Mouse (Mus musculus): ENCODE data around the gene Bag6.

The Bag6 gene

DNA sequence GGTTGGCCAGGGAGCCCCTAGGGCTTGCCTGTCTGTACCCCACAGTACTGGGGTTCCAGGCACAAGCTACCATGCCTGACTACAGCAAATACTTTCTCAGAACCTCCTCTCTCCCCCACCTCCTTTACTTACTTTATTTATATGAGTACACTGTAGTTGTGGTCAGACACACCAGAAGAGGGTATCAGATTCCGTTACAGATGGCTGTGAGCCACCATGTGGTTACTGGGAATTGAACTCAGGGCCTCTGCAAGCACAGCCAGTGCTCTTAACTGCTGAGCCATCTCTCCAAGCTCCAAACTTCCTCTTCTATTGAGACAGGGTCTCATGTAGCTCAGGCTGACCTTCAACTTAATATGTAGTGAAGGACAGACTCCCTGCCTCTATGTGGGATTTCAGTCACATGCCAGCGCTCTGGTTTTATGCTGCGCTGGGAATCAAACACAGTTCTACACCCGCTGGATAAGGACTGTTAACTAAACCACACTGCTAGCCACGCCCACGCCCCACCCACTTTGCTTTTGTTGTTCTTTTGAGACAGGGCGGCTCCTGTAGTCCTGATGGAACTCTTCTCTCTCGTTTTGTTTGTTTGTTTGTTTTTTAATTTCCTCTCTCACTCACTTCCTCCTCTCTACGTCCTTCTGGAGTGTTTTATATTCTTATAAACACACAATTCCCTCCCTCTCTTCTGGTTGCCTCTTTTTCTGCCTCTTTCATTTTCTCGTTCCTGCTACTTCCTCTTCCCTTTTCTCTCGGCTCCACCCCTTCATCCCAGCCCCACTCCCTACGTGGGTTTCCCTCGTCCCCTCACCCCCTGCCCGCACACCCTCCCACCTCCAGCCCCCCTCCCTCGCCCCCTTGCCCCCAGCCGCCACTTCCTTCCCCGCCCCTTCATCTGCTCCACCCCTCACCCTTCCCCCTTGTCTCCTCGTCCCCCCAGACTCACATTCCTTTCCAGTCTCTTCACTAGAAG lies 50.9 kb downstream of the Bag6 start:
- ChIA-PET CTCF (interaction anchor here (0.6 to 2.4 kb wide), 9 partner anchors 7 to 132 kb away, joined by 3 to 11 read pairs (median 4); no protein-coding TSS in a partner anchor), POLR2A (interaction anchor here in 3 of 4 experiments (0.5 to 4.9 kb wide), 11 partner anchors 17 to 255 kb away, joined by 3 to 27 read pairs (median 3); partner anchors contain the start of genes Ddx39b (in 2 of the 3), Csnk2b (in 1 of the 3), Gpank1 (in 1 of the 3) and Hspa1a (in 1 of the 3))

DNA sequence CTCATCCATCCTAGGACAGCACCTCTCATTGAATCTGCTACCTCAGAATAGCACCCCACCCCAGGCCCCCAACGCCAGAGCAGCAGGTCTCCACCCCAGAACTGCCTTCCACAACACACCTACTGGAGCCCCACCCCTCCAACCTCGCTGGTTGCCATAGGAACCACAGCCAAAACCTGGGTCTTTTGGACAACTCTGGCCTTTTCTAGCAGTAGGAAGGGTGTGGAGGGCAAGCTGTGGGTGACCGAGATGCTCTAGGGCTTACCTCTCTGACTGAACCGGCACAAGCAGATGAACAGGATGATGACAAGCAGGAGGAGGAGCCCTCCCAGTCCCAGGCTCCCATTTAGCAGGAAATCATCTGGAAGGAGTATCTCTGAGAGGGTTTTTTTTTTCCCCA lies 51.7 kb downstream of the Bag6 start:
- ChIA-PET CTCF (interaction anchor here in 3 of 4 experiments (0.6 to 1.5 kb wide), 3 partner anchors 8 to 45 kb away, joined by 3 to 8 read pairs (median 4); no protein-coding TSS in a partner anchor), POLR2A (interaction anchor here in 3 of 4 experiments (0.8 to 4.9 kb wide), 5 partner anchors 47 to 59 kb away, joined by 3 to 27 read pairs (median 4); partner anchors contain the start of genes Ddx39b (in 2 of the 3), Atp6v1g2 (in 1 of the 3) and Nfkbil1 (in 1 of the 3))

GRCm38 (mm10) chr17:35187345-35187744 lies 52.4 kb downstream of the Bag6 start:
- CTCF ChIA-PET: interaction anchor here in 2 of 4 experiments (0.6 to 1.5 kb wide), 2 partner anchors 19 to 44 kb away, joined by 4 to 8 read pairs; no protein-coding TSS in a partner anchor
- POLR2A ChIA-PET: interaction anchor here in 3 of 4 experiments (0.8 to 4.9 kb wide), 5 partner anchors 20 to 55 kb away, joined by 3 to 27 read pairs (median 4); partner anchors contain the start of genes Ddx39b (in 2 of the 3), Atp6v1g2 (in 1 of the 3) and Nfkbil1 (in 1 of the 3)

GRCm38 (mm10) chr17:35187959-35188610 lies 53.1 kb downstream of the Bag6 start, which contains the start of gene Lst1:
Gene Lst1, minus strand, starts transcription at chr17:35188439.
- ChIA-PET POLR2A (interaction anchor here in 3 of 4 experiments (0.6 to 4.9 kb wide), 7 partner anchors 19 to 236 kb away, joined by 3 to 27 read pairs (median 3); partner anchors contain the start of genes Atp6v1g2 (in 1 of the 3) and Ddx39b (in 1 of the 3)), CTCF (interaction anchor here in 2 of 4 experiments (0.9 to 2.8 kb wide), 7 partner anchors 19 to 67 kb away, joined by 4 to 8 read pairs (median 5); no protein-coding TSS in a partner anchor)

GRCm38 (mm10) chr17:35189186-35189585 lies 54.2 kb downstream of the Bag6 start:
- CTCF ChIA-PET: interaction anchor here in 3 of 4 experiments (0.6 to 2.8 kb wide), 11 partner anchors 11 to 66 kb away, joined by 4 to 8 read pairs (median 5); no protein-coding TSS in a partner anchor
- POLR2A ChIA-PET: interaction anchor here in 3 of 4 experiments (0.6 to 1.8 kb wide), 8 partner anchors 8 to 237 kb away, joined by 3 to 13 read pairs (median 4); partner anchors contain the start of gene Ddx39b (in 1 of the 3)

DNA sequence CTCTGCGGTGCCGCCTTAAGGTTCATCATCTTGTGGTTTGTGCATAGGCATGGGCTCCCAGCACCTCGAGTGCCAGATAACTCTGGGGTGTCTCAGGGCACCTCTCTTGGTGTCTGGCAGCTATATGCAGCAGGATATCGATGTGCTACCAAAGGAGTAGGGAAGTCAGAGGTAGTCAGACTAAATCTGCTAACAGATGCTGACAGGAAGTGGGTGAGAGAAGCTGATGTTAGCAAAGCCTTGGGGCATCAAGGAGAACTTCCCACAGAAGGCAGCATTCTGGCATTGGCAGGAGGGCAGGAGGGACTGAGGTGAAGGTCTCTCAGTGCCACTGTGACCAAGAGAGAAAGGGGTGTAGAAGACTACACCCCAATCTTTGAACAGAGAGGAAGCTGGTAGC lies 55.1 kb downstream of the Bag6 start:
- ChIA-PET POLR2A (interaction anchor here in 3 of 4 experiments (0.8 to 1.8 kb wide), 7 partner anchors 9 to 52 kb away, joined by 3 to 13 read pairs (median 4); partner anchors contain the start of genes Ddx39b (in 1 of the 3) and Tnf (in 1 of the 3)), CTCF (interaction anchor here (0.6 to 2.8 kb wide), 12 partner anchors 9 to 65 kb away, joined by 4 to 8 read pairs (median 4); no protein-coding TSS in a partner anchor)

GRCm38 (mm10) chr17:35191723-35192122 lies 56.7 kb downstream of the Bag6 start:
- ChIA-PET CTCF (interaction anchor here (0.5 to 1.8 kb wide), 14 partner anchors 10 to 871 kb away, joined by 3 to 8 read pairs (median 4); partner anchors contain the start of gene Tnf (in 1 of the 4)), POLR2A (interaction anchor here in 2 of 4 experiments (0.6 to 2.0 kb wide), 3 partner anchors 8 to 28 kb away, joined by 4 to 6 read pairs (median 6); no protein-coding TSS in a partner anchor)

GRCm38 (mm10) chr17:35192924-35193323 lies 57.9 kb downstream of the Bag6 start:
- ChIA-PET CTCF (interaction anchor here in 3 of 4 experiments (0.6 to 1.8 kb wide), 5 partner anchors 22 to 34 kb away, joined by 3 to 8 read pairs (median 4); no protein-coding TSS in a partner anchor), POLR2A (interaction anchor here in 1 of 4 experiments (0.9 to 2.0 kb wide), 4 partner anchors 9 to 58 kb away, joined by 3 to 6 read pairs (median 3); partner anchors contain the start of genes Atp6v1g2 and Ddx39b)

DNA sequence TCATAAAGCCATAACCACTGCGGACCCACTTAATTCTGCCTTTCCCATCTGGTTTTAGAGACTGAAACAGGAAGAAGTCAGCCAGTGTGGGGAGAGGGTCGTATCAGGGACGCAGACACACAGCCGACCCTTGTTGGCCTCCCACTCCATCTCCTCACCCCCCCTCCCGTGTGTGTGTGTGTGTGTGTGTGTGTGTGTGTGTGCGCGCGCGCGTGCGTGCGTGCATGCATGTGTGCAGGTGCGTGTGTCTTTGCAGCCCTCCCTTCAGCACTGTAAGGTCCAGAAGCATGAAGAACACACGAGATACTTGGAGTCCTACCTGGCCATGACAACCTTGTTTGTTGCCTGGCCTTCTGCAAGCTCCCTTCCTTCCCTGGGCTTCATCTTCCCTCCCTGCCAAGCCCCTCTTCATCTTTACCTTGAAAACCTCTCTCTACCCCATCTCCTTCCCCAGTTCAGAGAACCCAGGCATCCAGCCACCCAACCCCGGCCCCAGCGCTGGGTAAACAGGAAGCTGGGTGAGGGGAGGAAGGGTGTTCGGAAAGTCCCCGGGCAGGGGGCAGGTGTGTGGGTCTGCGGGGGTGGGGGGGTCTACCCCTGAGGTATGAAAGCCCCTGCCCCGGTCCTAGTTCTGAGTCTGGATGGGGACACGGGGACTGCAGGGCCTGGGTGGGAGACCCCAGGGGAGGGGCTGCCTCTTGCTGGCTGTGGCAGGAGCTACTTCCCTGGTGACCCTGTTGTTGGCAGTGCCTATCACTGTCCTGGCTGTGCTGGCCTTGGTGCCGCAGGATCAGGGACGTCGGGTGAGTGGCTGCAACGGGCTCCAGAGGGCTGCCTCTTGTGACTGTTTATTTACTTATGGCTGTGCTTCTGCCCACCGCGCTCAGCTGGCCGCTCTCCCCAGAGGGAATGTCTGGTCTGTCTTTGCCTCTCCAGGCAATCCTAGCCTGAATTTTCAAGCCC lies 59.2 kb downstream of the Bag6 start, which contains the start of gene Ltb:
Ltb (plus strand) TSS at position 559 of the 963 bp plus-strand sequence.
- ChIA-PET CTCF (interaction anchor here (0.5 to 2.9 kb wide), 13 partner anchors 9 to 546 kb away, joined by 3 to 14 read pairs (median 4); partner anchors contain the start of genes Clic1 (in 1 of the 4) and D17H6S53E (in 1 of the 4)), POLR2A (interaction anchor here in 3 of 4 experiments (0.6 to 1.2 kb wide), 6 partner anchors 14 to 334 kb away, joined by 3 to 4 read pairs (median 3); partner anchors contain the start of gene Ddx39b (in 1 of the 3))

DNA sequence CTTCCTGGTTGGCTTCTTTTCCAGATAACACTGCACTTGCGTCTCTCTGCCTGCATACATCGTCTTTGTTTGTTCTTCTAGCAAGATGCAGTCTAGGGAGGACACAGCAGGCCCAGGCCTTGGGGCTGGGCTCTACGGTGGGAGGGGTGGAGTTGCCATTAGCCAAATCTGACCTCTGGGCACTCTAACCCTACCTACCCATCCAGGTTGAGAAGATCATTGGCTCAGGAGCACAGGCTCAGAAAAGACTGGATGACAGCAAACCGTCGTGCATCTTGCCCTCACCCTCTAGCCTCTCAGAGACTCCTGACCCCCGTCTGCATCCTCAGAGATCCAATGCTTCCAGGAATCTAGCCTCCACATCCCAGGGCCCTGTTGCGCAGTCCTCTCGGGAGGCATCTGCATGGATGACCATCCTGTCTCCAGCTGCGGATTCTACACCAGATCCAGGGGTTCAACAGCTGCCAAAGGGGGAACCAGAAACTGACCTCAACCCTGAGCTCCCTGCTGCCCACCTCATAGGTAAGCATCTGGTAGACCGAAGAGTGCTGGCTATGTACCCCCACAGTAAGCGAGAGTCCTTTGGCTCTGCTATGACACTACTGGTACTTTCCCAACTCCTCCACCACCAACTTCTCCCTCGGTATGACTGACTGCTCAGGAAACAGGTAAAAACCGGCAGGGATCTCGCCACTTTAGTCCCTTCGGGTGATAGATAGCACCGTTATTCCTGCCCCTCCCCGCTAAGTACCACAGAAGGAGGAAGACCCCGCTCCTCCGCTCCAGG lies 60.1 kb downstream of the Bag6 start:
- ChIA-PET CTCF (interaction anchor here in 3 of 4 experiments (0.5 to 2.9 kb wide), 14 partner anchors 10 to 676 kb away, joined by 3 to 14 read pairs (median 4); partner anchors contain the start of gene D17H6S53E (in 1 of the 3)), POLR2A (interaction anchor here in 2 of 4 experiments (0.8 to 1.2 kb wide), 5 partner anchors 10 to 46 kb away, joined by 3 to 4 read pairs (median 3); partner anchors contain the start of genes Ddx39b (in 1 of the 2) and Lta (in 1 of the 2))

DNA sequence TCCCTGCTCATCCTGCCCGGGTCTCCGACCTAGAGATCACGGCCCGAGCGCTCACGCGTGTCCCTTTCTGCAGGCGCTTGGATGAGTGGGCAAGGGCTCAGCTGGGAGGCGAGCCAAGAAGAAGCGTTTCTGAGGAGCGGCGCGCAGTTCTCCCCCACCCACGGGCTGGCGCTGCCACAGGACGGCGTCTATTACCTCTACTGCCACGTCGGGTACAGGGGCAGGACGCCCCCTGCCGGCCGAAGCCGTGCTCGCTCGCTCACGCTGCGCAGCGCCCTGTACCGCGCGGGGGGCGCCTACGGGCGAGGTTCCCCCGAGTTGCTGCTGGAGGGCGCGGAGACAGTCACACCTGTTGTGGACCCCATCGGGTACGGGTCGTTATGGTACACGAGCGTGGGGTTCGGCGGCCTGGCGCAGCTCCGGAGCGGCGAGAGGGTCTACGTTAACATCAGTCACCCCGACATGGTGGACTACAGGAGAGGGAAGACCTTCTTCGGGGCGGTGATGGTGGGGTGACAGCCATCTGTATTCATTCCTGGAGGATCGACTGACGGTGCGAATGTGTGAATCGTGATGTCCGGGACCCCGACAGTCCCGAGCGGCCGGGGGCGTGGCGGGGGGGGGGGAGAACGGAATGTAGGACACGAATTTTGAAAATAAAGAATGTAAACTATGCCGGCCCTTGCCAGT lies 60.8 kb downstream of the Bag6 start:
- POLR2A ChIA-PET: interaction anchor here (0.7 to 1.2 kb wide), 8 partner anchors 9 to 245 kb away, joined by 3 to 4 read pairs (median 4); partner anchors contain the start of genes Abhd16a (in 1 of the 4), Ddx39b (in 1 of the 4) and Lta (in 1 of the 4)
- CTCF ChIA-PET: interaction anchor here (0.5 to 2.9 kb wide), 10 partner anchors 16 to 677 kb away, joined by 3 to 14 read pairs (median 4); no protein-coding TSS in a partner anchor

GRCm38 (mm10) chr17:35196321-35196641 lies 61.3 kb downstream of the Bag6 start:
- ChIA-PET POLR2A (interaction anchor here in 3 of 4 experiments (0.7 to 1.2 kb wide), 6 partner anchors 25 to 246 kb away, joined by 3 to 4 read pairs (median 4); partner anchors contain the start of genes Abhd16a (in 1 of the 3) and Ddx39b (in 1 of the 3)), CTCF (interaction anchor here in 3 of 4 experiments (0.5 to 2.9 kb wide), 5 partner anchors 27 to 305 kb away, joined by 3 to 14 read pairs (median 4); no protein-coding TSS in a partner anchor)
